Mouse (Mus musculus) megakaryocyte, embryonic 14.5 days (primary cell): ENCODE results near the gene H2-T23.

Source experiments
- FLI1 ChIP-seq: IDR thresholded peaks from 2 replicates; pipeline ENCODE4 v1.6.1; 2012; ENCODE audit warnings: low read length, inconsistent platforms, mixed read lengths
- GATA1 ChIP-seq: IDR thresholded peaks from 3 replicates; pipeline ENCODE4 v1.6.1; 2012; ENCODE audit warnings: mixed read lengths, low read length, inconsistent platforms, borderline replicate concordance

GRCm38 (mm10) chr17:36019519-36019918 lies 13.1 kb downstream of the H2-T23 start:
- no peak for TF ChIP-seq GATA1
- no peak for TF ChIP-seq FLI1
